Mouse (Mus musculus) liver, embryonic 13.5 days (tissue): Measurements from ENCODE around the gene Osbpl10. TPM values are rescaled to one million over a fixed set of nuclear protein-coding genes. Genes with fewer than 3 reads are reported as not detected.

Source experiments
- ATAC-seq: fragments of 200-750 bp; cut with Nextera tagmentation; 2 replicates; pipeline ENCODE4 v1.8.0; 2017; ENCODE audit warnings: low read depth, mild to moderate bottlenecking, moderate number of reproducible peaks, moderate library complexity
- DNase-seq: peaks from one replicate; pipeline ENCODE4 v3.0.0; 2022
- H3K27ac ChIP-seq: fragments of 300-500 bp; sonication (generic); 2 replicates; pipeline ENCODE4 v1.5.1; 2015; ENCODE audit warnings: moderate library complexity, mild to moderate bottlenecking, inconsistent platforms
- H3K27me3 ChIP-seq: fragments of 300-500 bp; sonication (generic); 2 replicates; pipeline ENCODE4 v1.6.1; 2015; ENCODE audit warnings: mild to moderate bottlenecking, inconsistent platforms
- H3K36me3 ChIP-seq: fragments of 300-500 bp; sonication (generic); 2 replicates; pipeline ENCODE4 v1.6.1; 2015; ENCODE audit warnings: mild to moderate bottlenecking, inconsistent platforms
- H3K4me1 ChIP-seq: fragments of 300-500 bp; sonication (generic); replicated peaks from 2 replicates; pipeline ENCODE4 v1.6.1; 2015; ENCODE audit warnings: inconsistent platforms
- H3K4me2 ChIP-seq: fragments of 300-500 bp; sonication (generic); 2 replicates; pipeline ENCODE4 v1.6.1; 2015; ENCODE audit warnings: inconsistent platforms, mild to moderate bottlenecking, moderate library complexity
- H3K4me3 ChIP-seq: fragments of 300-500 bp; sonication (generic); replicated peaks from 2 replicates; pipeline ENCODE4 v1.5.1; 2015; ENCODE audit warnings: mild to moderate bottlenecking, inconsistent platforms
- H3K9ac ChIP-seq: fragments of 300-500 bp; sonication (generic); 2 replicates; pipeline ENCODE4 v1.6.1; 2015; ENCODE audit warnings: mild to moderate bottlenecking, inconsistent platforms
- H3K9me3 ChIP-seq: fragments of 300-500 bp; sonication (generic); replicated peaks from 2 replicates; pipeline ENCODE4 v1.6.1; 2016; ENCODE audit warnings: inconsistent platforms
- WGBS: fragments of 180-500 bp; shearing (Covaris S2); methylation state at CpG from one replicate; pipeline ENCODE4 v1.1.7; 2015; ENCODE audit not compliant: insufficient replicate concordance; 5-methylcytosine and 5-hydroxymethylcytosine counted together
- polyA plus RNA-seq: library from polyadenylated mRNA; unstranded; fragments of >200 nt; fragmentation: Nextera tagmentation; extraction: Ambion mirVana; gene quantifications from 2 replicates; pipeline ENCODE4 v1.2.1, GENCODE M21; 2015

The Osbpl10 gene
- polyA plus RNA-seq, 1 experiment from 2014 or later: 0.32 TPM

- WGBS: 64% methylated on average over 7 of the region's 7 CpGs
- DNase-seq: no peak
- ATAC-seq: no peak
These were observed 56.4 kb downstream of the Osbpl10 start for GRCm38 (mm10) chr9:115034788-115035187.

GRCm38 (mm10) chr9:115038215-115038614 lies 59.8 kb downstream of the Osbpl10 start:
- ATAC-seq: no peak
- H3K36me3 ChIP-seq: no peaks in the 10 kb centered on the region

More at GRCm38 (mm10) chr9:115034788-115035187, 56.4 kb downstream of the Osbpl10 start:
- Histone ChIP-seq H3K36me3 (no peaks in the 10 kb centered on the region), H3K9ac (no peak overlapping the region), H3K4me3 (no peak overlapping the region), H3K27me3 (no peaks in the 10 kb centered on the region), H3K4me2 (no peak overlapping the region), H3K4me1 (no peaks in the 10 kb centered on the region), H3K27ac (no peak overlapping the region), H3K9me3 (no peaks in the 10 kb centered on the region)

DNA sequence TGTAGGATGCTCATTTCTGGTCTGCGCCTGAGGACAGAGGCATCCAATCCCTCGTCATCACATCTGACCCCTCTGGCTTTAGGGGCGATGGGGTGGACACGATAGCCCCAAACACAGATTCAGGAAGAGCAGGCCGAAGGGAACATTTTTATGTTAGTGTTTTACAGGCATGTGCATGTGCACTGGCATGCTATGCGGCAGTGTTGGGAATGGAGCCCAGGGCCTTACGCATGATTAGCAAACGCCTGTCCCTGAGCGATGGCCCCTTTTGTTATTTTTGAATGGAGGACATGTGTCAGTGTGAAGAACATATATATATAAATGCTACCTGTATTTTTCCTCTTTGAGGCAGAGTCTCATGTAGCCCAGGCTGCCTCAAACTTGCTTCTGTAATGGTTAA lies 60.3 kb downstream of the Osbpl10 start:
- Histone ChIP-seq H3K9ac (no peak overlapping the region), H3K36me3 (no peaks in the 10 kb centered on the region), H3K4me3 (no peak overlapping the region), H3K27me3 (no peaks in the 10 kb centered on the region), H3K4me2 (no peak overlapping the region), H3K4me1 (no peaks in the 10 kb centered on the region), H3K9me3 (no peaks in the 10 kb centered on the region), H3K27ac (no peak overlapping the region)
- WGBS: 77% methylated on average over 9 of the region's 9 CpGs
- no peak for DNase-seq
- no peak for ATAC-seq

More at GRCm38 (mm10) chr9:115038215-115038614, 59.8 kb downstream of the Osbpl10 start:
- no peaks in the 10 kb centered on the region for H3K4me1 ChIP-seq
- no peak for DNase-seq
- no peak overlapping the region for H3K4me2 ChIP-seq
- 48% methylated on average over 14 of the region's 14 CpGs for WGBS
- no peak overlapping the region for H3K9ac ChIP-seq
- no peaks in the 10 kb centered on the region for H3K27me3 ChIP-seq
- no peak overlapping the region for H3K27ac ChIP-seq
- no peaks in the 10 kb centered on the region for H3K9me3 ChIP-seq
- no peak overlapping the region for H3K4me3 ChIP-seq

DNA sequence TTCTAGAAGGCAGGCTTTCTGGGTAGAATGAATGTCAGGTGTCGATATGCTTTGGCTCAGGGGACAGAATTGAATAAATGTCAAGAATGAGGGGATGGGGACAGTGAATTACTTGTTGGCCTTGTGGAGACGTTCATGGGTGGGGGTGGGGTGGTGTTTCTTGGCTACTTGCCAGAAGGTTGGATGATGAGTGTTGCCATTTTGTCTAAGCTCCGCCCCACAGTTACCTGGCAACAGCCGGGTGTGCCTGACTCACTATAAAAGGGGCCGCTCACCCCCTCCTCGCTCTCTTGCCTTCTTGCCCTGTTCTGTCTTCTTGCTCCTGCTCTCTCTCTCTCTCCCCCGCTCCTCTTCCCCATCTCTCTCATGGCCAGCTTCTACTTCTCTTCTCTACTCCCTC lies 60.9 kb downstream of the Osbpl10 start:
- DNase-seq (no peak), ATAC-seq (no peak)
- H3K4me2 ChIP-seq: no peak overlapping the region
- H3K36me3 ChIP-seq: no peaks in the 10 kb centered on the region
- WGBS: 60% methylated on average over 7 of the region's 7 CpGs
- H3K9me3 ChIP-seq: no peaks in the 10 kb centered on the region
- no peaks in the 10 kb centered on the region for H3K27me3 ChIP-seq
- H3K4me1 ChIP-seq: no peaks in the 10 kb centered on the region
- H3K9ac ChIP-seq: no peak overlapping the region
- no peak overlapping the region for H3K4me3 ChIP-seq
- H3K27ac ChIP-seq: no peak overlapping the region

GRCm38 (mm10) chr9:115042571-115042970 lies 64.2 kb downstream of the Osbpl10 start:
- Histone ChIP-seq H3K36me3 (no peaks in the 10 kb centered on the region), H3K4me2 (no peak overlapping the region), H3K9ac (no peak overlapping the region), H3K27ac (no peak overlapping the region), H3K4me1 (no peaks in the 10 kb centered on the region), H3K4me3 (no peak overlapping the region), H3K27me3 (no peaks in the 10 kb centered on the region), H3K9me3 (no peaks in the 10 kb centered on the region)
- WGBS: 75% methylated on average over 6 of the region's 6 CpGs
- no peak for DNase-seq
- ATAC-seq: no peak

DNA sequence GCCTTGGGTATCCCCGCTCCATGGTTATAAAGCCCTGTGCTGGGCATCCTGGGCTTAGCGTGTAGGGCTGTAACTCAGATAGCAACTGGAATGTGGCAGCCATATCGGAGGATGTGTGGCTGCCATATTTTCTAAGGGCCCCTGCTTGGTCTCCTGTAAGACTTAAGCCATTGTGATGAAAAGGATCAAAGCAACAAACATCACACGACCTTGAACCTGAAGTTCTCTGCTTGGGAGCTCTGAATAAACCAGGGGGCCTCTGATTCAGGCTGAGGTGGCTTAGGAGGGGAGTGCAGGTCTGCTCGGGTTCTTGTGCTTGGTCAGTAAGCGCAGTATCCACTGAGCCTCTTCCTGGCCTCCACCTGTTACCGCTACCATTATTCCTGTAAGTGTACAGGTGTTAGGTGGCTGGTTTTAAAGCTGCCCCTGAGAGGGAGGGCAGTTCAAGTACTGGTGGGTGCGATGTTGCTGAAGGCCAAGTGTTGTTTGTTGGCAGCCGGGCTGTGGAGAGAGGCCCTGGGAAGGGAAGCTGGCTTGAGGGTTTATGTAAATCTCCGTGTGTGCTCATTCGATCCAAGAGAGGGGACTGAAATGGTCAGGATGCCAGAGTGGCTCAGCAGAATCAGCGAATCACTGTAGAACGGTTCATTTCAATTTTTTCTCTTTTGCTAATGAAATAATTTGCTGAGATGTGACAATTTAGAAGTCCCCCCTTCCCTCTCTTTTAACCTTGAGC lies 64.8 kb downstream of the Osbpl10 start:
- WGBS: 74% methylated on average over 13 of the region's 13 CpGs
- no peaks in the 10 kb centered on the region for H3K4me1 ChIP-seq
- no peak for ATAC-seq

GRCm38 (mm10) chr9:115043881-115044770 lies 65.8 kb downstream of the Osbpl10 start:
- WGBS: 59% methylated on average over 8 of the region's 8 CpGs

More for the DNA sequence above, 64.8 kb downstream of the Osbpl10 start:
- no peak overlapping the region for H3K4me2 ChIP-seq
- H3K27ac ChIP-seq: no peak overlapping the region
- no peak for DNase-seq
- H3K27me3 ChIP-seq: no peaks in the 10 kb centered on the region
- no peaks in the 10 kb centered on the region for H3K9me3 ChIP-seq
- no peak overlapping the region for H3K9ac ChIP-seq
- no peak overlapping the region for H3K4me3 ChIP-seq
- H3K36me3 ChIP-seq: no peaks in the 10 kb centered on the region

GRCm38 (mm10) chr9:115045087-115045800 lies 66.9 kb downstream of the Osbpl10 start:
- Histone ChIP-seq H3K4me1 (no peaks in the 10 kb centered on the region), H3K9ac (no peak overlapping the region), H3K9me3 (no peaks in the 10 kb centered on the region), H3K27me3 (no peaks in the 10 kb centered on the region), H3K4me2 (no peak overlapping the region), H3K27ac (no peak overlapping the region), H3K36me3 (no peaks in the 10 kb centered on the region), H3K4me3 (no peak overlapping the region)
- no peak for DNase-seq
- WGBS: 58% methylated on average over 16 of the region's 16 CpGs
- ATAC-seq: no peak

More at GRCm38 (mm10) chr9:115043881-115044770, 65.8 kb downstream of the Osbpl10 start:
- no peaks in the 10 kb centered on the region for H3K4me1 ChIP-seq
- H3K36me3 ChIP-seq: no peaks in the 10 kb centered on the region
- H3K9me3 ChIP-seq: no peaks in the 10 kb centered on the region
- no peak for ATAC-seq
- H3K4me3 ChIP-seq: no peak overlapping the region
- H3K27ac ChIP-seq: no peak overlapping the region
- no peak overlapping the region for H3K9ac ChIP-seq
- no peaks in the 10 kb centered on the region for H3K27me3 ChIP-seq
- H3K4me2 ChIP-seq: no peak overlapping the region
- DNase-seq: no peak

DNA sequence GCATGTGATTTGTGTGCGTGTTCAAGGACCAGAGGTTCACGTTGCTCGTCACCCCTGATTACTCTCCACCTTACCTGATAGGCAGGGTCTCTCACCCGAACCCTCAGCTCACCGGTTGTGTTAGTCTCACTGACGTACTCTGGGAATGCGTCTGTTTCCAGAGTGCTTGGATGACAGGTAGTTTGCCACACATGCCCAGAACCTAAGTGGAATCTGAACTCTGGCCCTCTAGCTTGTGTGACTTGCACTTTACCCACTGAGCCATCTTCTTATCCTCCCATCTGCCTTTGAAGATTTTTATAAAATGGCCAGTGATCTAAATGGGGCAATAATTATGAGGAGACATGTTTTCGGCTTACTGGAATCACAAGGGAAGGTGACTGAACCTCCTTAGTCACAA lies 68.3 kb downstream of the Osbpl10 start:
- Histone ChIP-seq H3K36me3 (no peaks in the 10 kb centered on the region), H3K4me1 (no peaks in the 10 kb centered on the region), H3K27me3 (no peaks in the 10 kb centered on the region), H3K4me3 (no peak overlapping the region), H3K9me3 (no peaks in the 10 kb centered on the region), H3K9ac (no peak overlapping the region), H3K4me2 (no peak overlapping the region), H3K27ac (no peak overlapping the region)
- ATAC-seq: no peak
- no peak for DNase-seq
- WGBS: 81% methylated on average over 8 of the region's 8 CpGs

- WGBS: 47% methylated on average over 10 of the region's 10 CpGs
- DNase-seq (no peak), ATAC-seq (no peak)
- Histone ChIP-seq H3K27me3 (no peaks in the 10 kb centered on the region), H3K36me3 (no peaks in the 10 kb centered on the region), H3K4me2 (no peak overlapping the region), H3K27ac (no peak overlapping the region), H3K9me3 (no peaks in the 10 kb centered on the region), H3K9ac (no peak overlapping the region), H3K4me1 (no peaks in the 10 kb centered on the region), H3K4me3 (no peak overlapping the region)
These were observed 70.0 kb downstream of the Osbpl10 start for GRCm38 (mm10) chr9:115048340-115048739.

GRCm38 (mm10) chr9:115048861-115049260 lies 70.5 kb downstream of the Osbpl10 start:
- H3K36me3 ChIP-seq: no peaks in the 10 kb centered on the region
- H3K27me3 ChIP-seq: no peaks in the 10 kb centered on the region
- DNase-seq (no peak), ATAC-seq (no peak)
- WGBS: 47% methylated on average over 7 of the region's 7 CpGs
- no peak overlapping the region for H3K4me2 ChIP-seq
- no peak overlapping the region for H3K9ac ChIP-seq
- H3K4me3 ChIP-seq: no peak overlapping the region
- no peaks in the 10 kb centered on the region for H3K4me1 ChIP-seq
- H3K9me3 ChIP-seq: no peaks in the 10 kb centered on the region
- H3K27ac ChIP-seq: no peak overlapping the region
